Mouse (Mus musculus) CH12.LX (cell line): Measurements from ENCODE around the gene Gm42669. TPM values are rescaled to one million over a fixed set of nuclear protein-coding genes. Genes with fewer than 3 reads are reported as not detected.

ENCODE experiments used
- DNase-seq: peaks from one replicate; pipeline ENCODE4 v3.0.0-alpha.2; 2013; ENCODE audit errors: extremely low read depth
- H3K27ac ChIP-seq: 2 replicates; pipeline ENCODE4 v1.5.1; 2012; ENCODE audit warnings: low read depth, mild to moderate bottlenecking, control low read depth, moderate library complexity; ENCODE audit not compliant: insufficient read depth
- H3K27me3 ChIP-seq: replicated peaks from 2 replicates; pipeline ENCODE3; 2012; ENCODE audit warnings: inconsistent platforms
- H3K36me3 ChIP-seq, 2 experiments: replicated peaks in 1 of 2; 2 replicates each; pipeline versions ENCODE3 to v1.6.1; 2012; ENCODE audit warnings: inconsistent platforms in 1 of 2, low read length in 1 of 2, mild to moderate bottlenecking in 1 of 2, mixed read lengths in 1 of 2, moderate library complexity in 1 of 2; ENCODE audit not compliant: control insufficient read depth in 1 of 2, insufficient read depth in 1 of 2
- H3K4me1 ChIP-seq, 2 experiments: 2 replicates each; pipeline ENCODE4 v1.6.1; 2012; ENCODE audit warnings: inconsistent platforms in 1 of 2, moderate library complexity in 1 of 2; ENCODE audit not compliant: insufficient read depth in 2 of 2, control insufficient read depth in 1 of 2
- H3K4me2 ChIP-seq: 2 replicates; pipeline ENCODE4 v1.6.1; 2012; ENCODE audit warnings: low read depth, mild to moderate bottlenecking, control low read depth; ENCODE audit not compliant: poor library complexity, insufficient read depth, severe bottlenecking
- H3K4me3 ChIP-seq, 3 experiments: fragments of 150-350 bp in 1 of 3; sonication (generic) in 1 of 3; replicated peaks in 1 of 3; 2 replicates each; pipeline versions ENCODE3 to v1.5.1; 2011 to 2012; ENCODE audit warnings: low read depth in 2 of 3, low read length in 2 of 3, mild to moderate bottlenecking in 2 of 3, moderate library complexity in 2 of 3, control low read depth in 1 of 3, improper control_type of control experiment in 1 of 3, inconsistent platforms in 1 of 3, mixed read lengths in 1 of 3; ENCODE audit not compliant: poor library complexity in 1 of 3
- H3K79me2 ChIP-seq: replicated peaks from 2 replicates; pipeline ENCODE4 v1.6.1; 2012; ENCODE audit warnings: mild to moderate bottlenecking, moderate library complexity; ENCODE audit not compliant: control insufficient read depth, poor library complexity, insufficient read depth, severe bottlenecking; ENCODE audit errors: extremely low read depth
- H3K9ac ChIP-seq: 2 replicates; pipeline ENCODE4 v1.6.1; 2012; ENCODE audit warnings: low read depth, mild to moderate bottlenecking, control low read depth, moderate library complexity; ENCODE audit not compliant: insufficient read depth
- H3K9me3 ChIP-seq: replicated peaks from 2 replicates; pipeline ENCODE3; 2012; ENCODE audit warnings: low read length, inconsistent platforms, mixed read lengths
- CHD1 ChIP-seq: IDR thresholded peaks from 2 replicates; pipeline ENCODE4 v1.6.1; 2012; ENCODE audit warnings: low read depth, low read length, improper control_type of control experiment, inconsistent platforms
- CHD2 ChIP-seq: IDR thresholded peaks from 2 replicates; pipeline ENCODE4 v1.6.1; 2011; ENCODE audit warnings: low read length, improper control_type of control experiment
- CTCF ChIP-seq, 2 experiments: IDR thresholded peaks in 1 of 2; conservative IDR thresholded peaks in 1 of 2; 2 replicates each; pipeline ENCODE4 v1.5.1; 2011 to 2012; ENCODE audit warnings: low read depth in 2 of 2, low read length in 2 of 2, improper control_type of control experiment in 1 of 2, inconsistent platforms in 1 of 2, mild to moderate bottlenecking in 1 of 2, moderate library complexity in 1 of 2
- ETS1 ChIP-seq: conservative IDR thresholded peaks from 2 replicates; pipeline ENCODE4 v1.6.1; 2012; ENCODE audit warnings: low read depth, mild to moderate bottlenecking, inconsistent platforms, low read length, improper control_type of control experiment, moderate library complexity
- GABPA ChIP-seq: IDR thresholded peaks from 2 replicates; pipeline ENCODE4 v1.6.1; 2012; ENCODE audit warnings: low read depth, low read length, improper control_type of control experiment, inconsistent platforms; ENCODE audit not compliant: insufficient replicate concordance
- HCFC1 ChIP-seq: IDR thresholded peaks from 2 replicates; pipeline ENCODE4 v1.6.1; 2012; ENCODE audit warnings: low read depth, mild to moderate bottlenecking, inconsistent platforms, low read length, improper control_type of control experiment
- IRF4 ChIP-seq: IDR thresholded peaks from 2 replicates; pipeline ENCODE4 v1.6.1; 2014; ENCODE audit warnings: low read depth, mild to moderate bottlenecking, inconsistent platforms, low read length, improper control_type of control experiment
- JUN ChIP-seq: IDR thresholded peaks from 2 replicates; pipeline ENCODE4 v1.6.1; 2011; ENCODE audit warnings: low read depth, mild to moderate bottlenecking, low read length, improper control_type of control experiment, moderate library complexity; ENCODE audit not compliant: insufficient read depth
- JUND ChIP-seq: conservative IDR thresholded peaks from 2 replicates; pipeline ENCODE4 v1.6.1; 2011; ENCODE audit warnings: low read depth, low read length, improper control_type of control experiment
- MAX ChIP-seq: IDR thresholded peaks from 2 replicates; pipeline ENCODE4 v1.6.1; 2011; ENCODE audit warnings: low read length, improper control_type of control experiment
- MAZ ChIP-seq: IDR thresholded peaks from 2 replicates; pipeline ENCODE4 v1.6.1; 2012; ENCODE audit warnings: low read depth, mild to moderate bottlenecking, inconsistent platforms, low read length, improper control_type of control experiment, moderate library complexity
- NRF1 ChIP-seq: IDR thresholded peaks from 2 replicates; pipeline ENCODE4 v1.6.1; 2014; ENCODE audit warnings: low read depth, mild to moderate bottlenecking, inconsistent platforms, low read length, improper control_type of control experiment, moderate library complexity
- POLR2A ChIP-seq: IDR thresholded peaks from 2 replicates; pipeline ENCODE4 v1.6.1; 2011; ENCODE audit warnings: low read depth, mild to moderate bottlenecking, improper control_type of control experiment, low read length
- POLR2AphosphoS2 ChIP-seq: IDR thresholded peaks from 2 replicates; pipeline ENCODE4 v1.6.1; 2011; ENCODE audit warnings: low read depth, low read length, improper control_type of control experiment
- RCOR1 ChIP-seq: conservative IDR thresholded peaks from 2 replicates; pipeline ENCODE4 v1.6.1; 2012; ENCODE audit warnings: low read depth, mild to moderate bottlenecking, inconsistent platforms, low read length, improper control_type of control experiment
- SIN3A ChIP-seq: IDR thresholded peaks from 2 replicates; pipeline ENCODE4 v1.6.1; 2012; ENCODE audit warnings: low read length, improper control_type of control experiment, inconsistent platforms
- SMC3 ChIP-seq: IDR thresholded peaks from 2 replicates; pipeline ENCODE4 v1.6.1; 2011; ENCODE audit warnings: low read depth, low read length, improper control_type of control experiment
- TBP ChIP-seq: conservative IDR thresholded peaks from 2 replicates; pipeline ENCODE4 v1.6.1; 2011; ENCODE audit warnings: low read depth, low read length, improper control_type of control experiment
- TCF12 ChIP-seq: IDR thresholded peaks from 2 replicates; pipeline ENCODE4 v1.6.1; 2014; ENCODE audit warnings: low read depth, mild to moderate bottlenecking, inconsistent platforms, low read length, improper control_type of control experiment
- UBTF ChIP-seq: IDR thresholded peaks from 2 replicates; pipeline ENCODE4 v1.6.1; 2012; ENCODE audit warnings: low read depth, mild to moderate bottlenecking, inconsistent platforms, low read length, improper control_type of control experiment, moderate library complexity
- USF1 ChIP-seq: IDR thresholded peaks from 2 replicates; pipeline ENCODE4 v1.6.1; 2014; ENCODE audit warnings: low read depth, mild to moderate bottlenecking, inconsistent platforms, low read length, improper control_type of control experiment
- USF2 ChIP-seq: conservative IDR thresholded peaks from 2 replicates; pipeline ENCODE4 v1.6.1; 2011; ENCODE audit warnings: low read depth, low read length, improper control_type of control experiment
- ZKSCAN1 ChIP-seq: IDR thresholded peaks from 2 replicates; pipeline ENCODE4 v1.6.1; 2012; ENCODE audit warnings: low read depth, inconsistent platforms, low read length, improper control_type of control experiment, borderline replicate concordance
- ZNF384 ChIP-seq: IDR thresholded peaks from 2 replicates; pipeline ENCODE4 v1.6.1; 2012; ENCODE audit warnings: low read depth, low read length, improper control_type of control experiment, inconsistent platforms
- dilution Hi-C: fragments of 300-500 bp; cut with MboI; formaldehyde crosslinking; loops from 2 replicates; pipeline ENCODE4 v1.14.3; 2020; ENCODE audit warnings: low sequenced_read_pairs; ENCODE audit not compliant: extremely low pct_unique_long_range_greater_than_20kb, extremely low pct_ligation_motif_present
- in situ Hi-C: fragments of 300-500 bp; cut with MboI; formaldehyde crosslinking; loops from 3 replicates; pipeline ENCODE4 v1.14.3; 2019; ENCODE audit warnings: low sequenced_read_pairs, low pct_ligation_motif_present, low pct_unique_long_range_greater_than_20kb, mixed read lengths
- polyA plus RNA-seq: library from polyadenylated mRNA; unstranded; fragments of >175 nt; gene quantifications from 2 replicates; pipeline ENCODE4 v1.2.1, GENCODE M21; 2012; ENCODE audit warnings: low read depth; ENCODE audit not compliant: insufficient read length
- total RNA-seq, 2 experiments: library from RNA; depleted of rRNA; stranded (reverse); fragments of 300-350 nt in 1 of 2; fragments of >200 nt in 1 of 2; gene quantifications; 2 replicates each; pipeline ENCODE4 v1.2.3; 2012 to 2014

Gene Gm42669
- total and polyA plus RNA-seq, 3 experiments: 0.17 to 1.0 TPM; not detected in 1

DNA sequence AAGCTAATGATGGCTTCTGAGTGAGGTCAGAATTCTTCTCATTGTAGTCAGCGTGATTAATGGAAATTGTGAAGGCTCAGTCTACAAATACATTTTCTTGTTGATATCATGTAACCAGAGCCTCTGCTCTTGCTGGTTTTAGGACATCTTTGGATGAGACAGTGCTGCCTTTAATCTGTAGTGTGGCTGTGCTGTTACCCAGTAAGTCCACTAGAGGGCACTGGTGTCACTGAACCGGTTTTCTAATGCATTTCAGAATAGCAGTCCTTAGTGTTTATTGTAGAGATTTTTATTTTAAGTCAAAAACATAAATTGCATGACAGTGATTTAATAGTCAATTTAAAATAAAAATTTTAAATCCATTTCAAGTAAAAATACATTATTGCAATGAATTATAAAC lies 103.8 kb downstream of the Gm42669 start (continued):
- TF ChIP-seq USF2 (no peak), ZNF384 (no peak), IRF4 (0 out of 2 replicates have a peak, but pooled peaks have one; percentile 22), TCF12 (no peak), MAZ (no peak), ZKSCAN1 (no peak), RCOR1 (no peak), ETS1 (no peak), GABPA (no peak), JUN (no peak), CHD2 (no peak), USF1 (no peak), SIN3A (no peak), POLR2A (no peak)

GRCm38 (mm10) chr5:107617986-107618385 lies 110.6 kb downstream of the Gm42669 start:
- in situ Hi-C loops (loop anchor here (5.0 to 25.0 kb wide), 2 partner anchors 164 to 269 kb away; partner anchors contain the start of gene Evi5), dilution Hi-C loops (no loop called here)
- no peaks in the 10 kb centered on the region for H3K79me2 ChIP-seq
- no peak for TF ChIP-seq NRF1
- no peak for TF ChIP-seq IRF4
- no peak for TF ChIP-seq UBTF
- TF ChIP-seq RCOR1: no peak
- no peak for TF ChIP-seq POLR2A
- TF ChIP-seq MAZ: no peak
- TF ChIP-seq HCFC1: no peak
- no peak for TF ChIP-seq ZKSCAN1
- TF ChIP-seq POLR2AphosphoS2: no peak
- no peak for TF ChIP-seq ETS1
- TF ChIP-seq CHD2: no peak
- DNase-seq: no peak
- no peaks in the 10 kb centered on the region for H3K4me1 ChIP-seq
- H3K36me3 ChIP-seq: peaks cover 56 to 96% of the 10 kb centered on the region in 2 experiments
- H3K9me3 ChIP-seq: no peaks in the 10 kb centered on the region
- H3K9ac ChIP-seq: no peak overlapping the region
- no peaks in the 10 kb centered on the region for H3K27me3 ChIP-seq
- H3K4me2 ChIP-seq: no peak overlapping the region
- no peak overlapping the region for H3K4me3 ChIP-seq
- no peak overlapping the region for H3K27ac ChIP-seq

GRCm38 (mm10) chr5:107621327-107621726 lies 113.9 kb downstream of the Gm42669 start:
- TF ChIP-seq POLR2AphosphoS2: no peak
- no peak for TF ChIP-seq JUND
- no peak for TF ChIP-seq IRF4
- no peak for TF ChIP-seq MAX
- TF ChIP-seq TBP: no peak
- TF ChIP-seq USF1: no peak
- no peak for TF ChIP-seq POLR2A
- no peak for TF ChIP-seq CTCF (conservative IDR thresholded peaks at IDR 0.05 in 1 of 2, IDR thresholded peaks at IDR 0.05 in 1 of 2; ENCODE audit: low read depth in 2 of 2, low read length in 2 of 2)
- TF ChIP-seq SMC3: no peak
- no peak for TF ChIP-seq CHD1
- no peak for TF ChIP-seq CHD2
- no peak for TF ChIP-seq SIN3A
- TF ChIP-seq ZKSCAN1: no peak
- TF ChIP-seq, all 38 proteins: peak for 0
- in situ Hi-C loops: loop anchor here (25.0 kb wide), 1 partner anchor 266 kb away; the partner anchor contains the start of gene Evi5
- dilution Hi-C loops: no loop called here
- H3K9me3 ChIP-seq: no peaks in the 10 kb centered on the region
- peaks cover 52 to 84% of the 10 kb centered on the region in 2 experiments for H3K36me3 ChIP-seq
- no peak overlapping the region for H3K27ac ChIP-seq
- H3K27me3 ChIP-seq: no peaks in the 10 kb centered on the region
- no peak overlapping the region for H3K4me3 ChIP-seq
- DNase-seq: no peak
- H3K4me2 ChIP-seq: no peak overlapping the region
- no peak overlapping the region for H3K9ac ChIP-seq
- no peaks in the 10 kb centered on the region for H3K4me1 ChIP-seq
- H3K79me2 ChIP-seq: no peaks in the 10 kb centered on the region
